Mouse (Mus musculus): ENCODE measurements around the gene Pm20d1.

GRCm38 (mm10) chr1:131816886-131817285, 19.7 kb downstream of the Pm20d1 start:
- TF ChIP-seq CTCF (conservative IDR thresholded peaks at IDR 0.05; ENCODE audit: low read length) (no peak), NANOG (IDR thresholded peaks at IDR 0.05; ENCODE audit: borderline replicate concordance, low read length) (no peak)

All from E14TG2a.4 (cell line).